Comparison of ENCODE assay signal across 8 mouse cellular contexts in the genomic region with DNA sequence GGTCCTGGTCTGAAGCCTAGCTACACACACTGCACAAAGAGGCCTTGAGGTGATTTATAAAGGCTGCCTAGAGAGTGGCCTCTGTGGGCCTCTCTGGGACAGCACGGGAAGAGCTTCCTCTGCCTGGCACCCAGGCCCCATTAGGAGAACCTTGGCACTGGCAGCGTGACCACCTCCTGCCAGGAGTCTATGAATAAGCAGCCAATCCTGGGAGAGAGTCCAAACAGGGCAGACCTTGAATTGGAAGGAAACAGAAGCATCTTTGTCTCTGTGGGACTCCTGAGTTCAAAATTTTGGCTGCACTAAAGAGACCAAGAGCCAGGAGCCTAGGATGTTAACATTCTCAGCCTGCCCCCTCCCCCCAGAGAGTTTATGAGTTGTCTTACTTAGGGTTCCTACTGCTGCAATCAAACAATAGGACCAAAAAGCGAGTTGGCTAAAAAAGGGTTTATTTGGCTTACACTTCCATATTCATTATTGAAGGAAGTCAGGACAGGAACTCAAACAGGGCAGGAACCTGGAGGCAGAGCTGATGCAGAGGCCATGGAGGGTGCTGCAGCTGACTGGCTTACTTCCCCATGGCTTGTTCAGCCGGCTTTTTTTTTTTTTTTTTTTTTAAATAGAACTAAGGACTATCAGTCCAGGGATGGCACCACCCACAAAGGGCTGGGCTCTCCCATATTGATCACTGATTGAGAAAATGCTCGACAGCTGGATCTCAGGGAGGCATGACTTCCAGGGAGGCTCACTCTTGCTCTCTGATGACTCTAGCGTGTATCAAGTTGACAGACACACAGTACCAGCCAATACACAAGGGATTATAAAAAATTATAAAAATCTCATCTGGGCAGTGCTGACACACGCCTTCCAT. TPM values are rescaled to one million over a fixed set of nuclear protein-coding genes. Genes with fewer than 3 reads are reported as not detected.
DNase-seq lines count a peak whose midpoint lies in the region; ATAC-seq and TF ChIP-seq lines count a peak whose summit lies in the region.

No protein-coding gene starts in this region.

- no peaks in the 10 kb centered on the region for H3K27me3 ChIP-seq in kidney, adult 2 months (replicated peaks; ENCODE audit: control insufficient read depth, insufficient read depth, low read length)
- no peaks in the 10 kb centered on the region for H3K27me3 ChIP-seq in kidney, embryonic 14.5 days (ENCODE audit: control insufficient read depth, insufficient read depth, low read length)
- no peaks in the 10 kb centered on the region for H3K27me3 ChIP-seq in forebrain, postnatal 0 days (ENCODE audit: insufficient read depth, low read length)
- H3K27me3 ChIP-seq in hindbrain, embryonic 16.5 days (replicated peaks; ENCODE audit: control insufficient read depth, insufficient read depth, low read length) = no peaks in the 10 kb centered on the region

- no peak overlapping the region for H3K9ac ChIP-seq in kidney, embryonic 14.5 days (ENCODE audit: low read depth, low read length)
- no peak overlapping the region for H3K9ac ChIP-seq in forebrain, postnatal 0 days
- H3K9ac ChIP-seq in hindbrain, embryonic 16.5 days (ENCODE audit: low read depth, low read length) = no peak overlapping the region

- H3K27ac ChIP-seq in kidney, adult 2 months (ENCODE audit: insufficient read depth, low read depth, low read length) = no peak overlapping the region; the same call in 1 of the 2 replicates
- no peak overlapping the region for H3K27ac ChIP-seq in kidney, embryonic 14.5 days (ENCODE audit: low read depth, low read length)
- H3K27ac ChIP-seq in forebrain, postnatal 0 days (ENCODE audit: low read depth, low read length) = peak overlapping the region; percentile 16; the same call in 1 of the 2 replicates
- peak overlapping the region; percentile 4 for H3K27ac ChIP-seq in hindbrain, embryonic 16.5 days (ENCODE audit: low read depth, low read length)

- no peak overlapping the region for H3K4me2 ChIP-seq in kidney, embryonic 14.5 days (replicated peaks; ENCODE audit: low read depth, low read length)
- H3K4me2 ChIP-seq in forebrain, postnatal 0 days (ENCODE audit: low read depth) = no peak overlapping the region
- H3K4me2 ChIP-seq in hindbrain, embryonic 16.5 days (ENCODE audit: low read length) = no peak overlapping the region

- DNase-seq in kidney, adult 2 months = peak; percentile 93
- peak; percentile 89 to 90 for DNase-seq in adrenal gland, postnatal 36 days
- peak; percentile 84 for DNase-seq in forebrain, postnatal 0 days
- DNase-seq in T-cell, adult 2 months (ENCODE audit: low spot score) = no peak
- DNase-seq in embryo, embryonic 10.5 days (ENCODE audit: low spot score) = no peak

- no peaks in the 10 kb centered on the region for H3K9me3 ChIP-seq in kidney, embryonic 14.5 days (ENCODE audit: control insufficient read depth, low read length)
- no peaks in the 10 kb centered on the region for H3K9me3 ChIP-seq in forebrain, postnatal 0 days (ENCODE audit: low read length)
- H3K9me3 ChIP-seq in hindbrain, embryonic 16.5 days (ENCODE audit: control insufficient read depth, low read length) = no peaks in the 10 kb centered on the region

- 51% methylated on average over 7 of the region's 7 CpGs for WGBS in kidney, adult 2 months
- 60% methylated on average over 7 of the region's 7 CpGs for WGBS in kidney, embryonic 14.5 days
- WGBS in forebrain, postnatal 0 days = 40% methylated on average over 7 of the region's 7 CpGs
- WGBS in hindbrain, embryonic 16.5 days = 37% methylated on average over 7 of the region's 7 CpGs

- H3K36me3 ChIP-seq in kidney, adult 2 months (ENCODE audit: control insufficient read depth, insufficient read depth, low read length) = no peaks in the 10 kb centered on the region
- no peaks in the 10 kb centered on the region for H3K36me3 ChIP-seq in kidney, embryonic 14.5 days (ENCODE audit: control insufficient read depth, insufficient read depth, low read length)
- no peaks in the 10 kb centered on the region for H3K36me3 ChIP-seq in forebrain, postnatal 0 days (ENCODE audit: insufficient read depth)
- H3K36me3 ChIP-seq in hindbrain, embryonic 16.5 days (ENCODE audit: control insufficient read depth, insufficient read depth, low read length) = no peaks in the 10 kb centered on the region

- TF ChIP-seq POLR2A in kidney, adult 2 months (IDR thresholded peaks at IDR 0.05; ENCODE audit: low read depth, low read length) = no peak

- TF ChIP-seq CTCF in kidney, adult 2 months (conservative IDR thresholded peaks at IDR 0.05; ENCODE audit: insufficient read depth, insufficient read length, low read depth, low read length) = no peak
- no peak; the same call in 1 of the 2 replicates for TF ChIP-seq CTCF in forebrain, postnatal 0 days (IDR thresholded peaks at IDR 0.05; ENCODE audit: low read depth)

- H3K4me3 ChIP-seq in kidney, adult 2 months (ENCODE audit: insufficient read depth, low read depth, low read length) = no peak overlapping the region
- no peak overlapping the region for H3K4me3 ChIP-seq in kidney, embryonic 14.5 days (ENCODE audit: low read length)
- H3K4me3 ChIP-seq in forebrain, postnatal 0 days (ENCODE audit: low read depth, low read length) = no peak overlapping the region
- no peak overlapping the region for H3K4me3 ChIP-seq in hindbrain, embryonic 16.5 days (ENCODE audit: low read length)

- peaks cover 12% of the 10 kb centered on the region; the same call in 1 of the 2 replicates for H3K4me1 ChIP-seq in kidney, adult 2 months (ENCODE audit: control insufficient read depth, insufficient read depth, low read length)
- peaks cover 22% of the 10 kb centered on the region for H3K4me1 ChIP-seq in kidney, embryonic 14.5 days (ENCODE audit: control insufficient read depth, insufficient read depth, low read length)
- H3K4me1 ChIP-seq in forebrain, postnatal 0 days (ENCODE audit: insufficient read depth) = no peaks in the 10 kb centered on the region
- H3K4me1 ChIP-seq in hindbrain, embryonic 16.5 days (ENCODE audit: control insufficient read depth, insufficient read depth, low read depth, low read length) = peaks cover 10% of the 10 kb centered on the region

- no peak for ATAC-seq in kidney, embryonic 14.5 days (ENCODE audit: low FRiP score, low TSS enrichment)
- peak; percentile 91 for ATAC-seq in forebrain, postnatal 0 days
- ATAC-seq in hindbrain, embryonic 16.5 days = peak; percentile 95
- ATAC-seq in megakaryocyte, adult 5-6 weeks (ENCODE audit: poor library complexity, severe bottlenecking) = peak; percentile 60

RNA-seq across cellular contexts. Expression of gene Eno1, which starts 9.5 kb away (rescaled TPM):
- polyA plus RNA-seq in kidney, adult 2 months (2012; rRNA removed) = 630 and 636 TPM in 2 replicates
- 1,584 and 1,728 TPM in 2 replicates for polyA plus RNA-seq in kidney, embryonic 14.5 days (2014; fragmentation: Nextera tagmentation; extraction: Ambion mirVana)
- total RNA-seq in adrenal gland, postnatal 36 days (2021) = 100 to 1,000 TPM; 468 to 482 TPM
- total RNA-seq in forebrain, postnatal 0 days (2014; rRNA removed) = 283 and 328 TPM in 2 replicates
- polyA plus RNA-seq in forebrain, postnatal 0 days (2015; fragmentation: Nextera tagmentation; extraction: Ambion mirVana) = 856 and 963 TPM in 2 replicates
- 1,276 and 1,360 TPM in 2 replicates for polyA plus RNA-seq in hindbrain, embryonic 16.5 days (2015; fragmentation: Nextera tagmentation; extraction: Ambion mirVana)
- total RNA-seq in megakaryocyte, adult 5-6 weeks (2015) = 382 and 422 TPM in 2 replicates
- 352 and 362 TPM in 2 replicates for total RNA-seq in megakaryocyte, adult 5-6 weeks (2017)

RNA-seq across cellular contexts. Expression of gene Car6, which starts 25.9 kb away (rescaled TPM):
- not detected in 2 replicates for polyA plus RNA-seq in kidney, adult 2 months (2012; rRNA removed)
- not detected in 2 replicates for polyA plus RNA-seq in kidney, embryonic 14.5 days (2014; fragmentation: Nextera tagmentation; extraction: Ambion mirVana)
- 1 to 10 TPM in 1 of 2 experiments, under 1 TPM in 1; 0.79 to 1.6 TPM for total RNA-seq in adrenal gland, postnatal 36 days (2021)
- total RNA-seq in forebrain, postnatal 0 days (2014; rRNA removed) = not detected in 2 replicates
- polyA plus RNA-seq in forebrain, postnatal 0 days (2015; fragmentation: Nextera tagmentation; extraction: Ambion mirVana) = not detected in 2 replicates
- not detected in 2 replicates for polyA plus RNA-seq in hindbrain, embryonic 16.5 days (2015; fragmentation: Nextera tagmentation; extraction: Ambion mirVana)
- 0.20 and 0.39 TPM in 2 replicates for total RNA-seq in megakaryocyte, adult 5-6 weeks (2015)
- total RNA-seq in megakaryocyte, adult 5-6 weeks (2017) = not detected in 2 replicates

RNA-seq across cellular contexts. Expression of gene Rere, which starts 54.4 kb away (rescaled TPM):
- 45.6 and 58.8 TPM in 2 replicates for polyA plus RNA-seq in kidney, adult 2 months (2012; rRNA removed)
- polyA plus RNA-seq in kidney, embryonic 14.5 days (2014; fragmentation: Nextera tagmentation; extraction: Ambion mirVana) = 31.2 and 49.9 TPM in 2 replicates
- total RNA-seq in adrenal gland, postnatal 36 days (2021) = 100 to 1,000 TPM; 114 to 116 TPM
- 30.5 and 31.3 TPM in 2 replicates for total RNA-seq in forebrain, postnatal 0 days (2014; rRNA removed)
- 14.8 and 18.9 TPM in 2 replicates for polyA plus RNA-seq in forebrain, postnatal 0 days (2015; fragmentation: Nextera tagmentation; extraction: Ambion mirVana)
- polyA plus RNA-seq in hindbrain, embryonic 16.5 days (2015; fragmentation: Nextera tagmentation; extraction: Ambion mirVana) = 25.4 and 27.2 TPM in 2 replicates
- total RNA-seq in megakaryocyte, adult 5-6 weeks (2015) = 60.3 and 65.8 TPM in 2 replicates
- total RNA-seq in megakaryocyte, adult 5-6 weeks (2017) = 16.3 and 19.1 TPM in 2 replicates

Comparison
In these comparisons a context has a peak if more than half of its experiments do, and no peak if none do; other contexts are left out.
1. DNase-seq: peak in kidney, adult 2 months (single experiment), adrenal gland, postnatal 36 days (2 of 2) and forebrain, postnatal 0 days (single experiment); none in T-cell, adult 2 months (single experiment) and embryo, embryonic 10.5 days (single experiment).
2. H3K27ac ChIP-seq: peak in forebrain, postnatal 0 days (single experiment) and hindbrain, embryonic 16.5 days (single experiment); none in kidney, adult 2 months (single experiment) and kidney, embryonic 14.5 days (single experiment).